Mouse (Mus musculus): ENCODE data around the gene Surf4. TPM values are rescaled to one million over a fixed set of nuclear protein-coding genes. Genes with fewer than 3 reads are reported as not detected.
A peak's percentile ranks its signal among the peaks of the same experiment; 100 is the strongest.
"Not testable (repeated sequence)": the region's sequence is repeated elsewhere in the genome, so short reads cannot be mapped to it uniquely, and the experiment has no call there.

Gene Surf4
- total and polyA plus RNA-seq, 3 experiments, result 109 to 161 (median 140) TPM

GRCm38 (mm10) chr2:26901834-26902400, 31.8 kb downstream of the Surf4 start:
- in situ Hi-C loops (cut with MboI; ENCODE audit: low pct_ligation_motif_present, low pct_unique_long_range_greater_than_20kb, low sequenced_read_pairs), result no loop called here
- dilution Hi-C loops (cut with MboI; ENCODE audit: extremely low pct_ligation_motif_present, extremely low pct_unique_long_range_greater_than_20kb, low sequenced_read_pairs), result no loop called here
- 0 out of 2 replicates have a peak, but pooled peaks have one; percentile 35 for TF ChIP-seq CHD1 (IDR thresholded peaks at IDR 0.05; ENCODE audit: low read depth, low read length)
- TF ChIP-seq SMC3 (IDR thresholded peaks at IDR 0.05; ENCODE audit: low read depth, low read length), result no peak
- H3K27me3 ChIP-seq (replicated peaks), result no peaks in the 10 kb centered on the region
- DNase-seq (ENCODE audit: extremely low read depth), result peak; percentile 50
- H3K36me3 ChIP-seq (replicated peaks in 1 of 2; ENCODE audit: control insufficient read depth in 1 of 2, insufficient read depth in 1 of 2, low read length in 1 of 2), result peaks cover 47 to 79% of the 10 kb centered on the region in 2 experiments
- no peaks in the 10 kb centered on the region for H3K9me3 ChIP-seq (replicated peaks; ENCODE audit: low read length)
- H3K9ac ChIP-seq (ENCODE audit: insufficient read depth, low read depth), result peak overlapping the region; percentile 95
- H3K4me1 ChIP-seq (ENCODE audit: control insufficient read depth in 1 of 2, insufficient read depth in 2 of 2), result peaks cover 6 to 46% of the 10 kb centered on the region in 2 experiments
- peak overlapping the region; percentile 63; the same call in 1 of the 2 replicates for H3K27ac ChIP-seq (ENCODE audit: insufficient read depth, low read depth)
- peak overlapping the region; percentile 75 to 97 (median 76) for H3K4me3 ChIP-seq (replicated peaks in 1 of 3; ENCODE audit: low read depth in 2 of 3, low read length in 2 of 3, poor library complexity in 1 of 3)
- peaks cover 34% of the 10 kb centered on the region for H3K79me2 ChIP-seq (replicated peaks; ENCODE audit: control insufficient read depth, extremely low read depth, insufficient read depth, poor library complexity, severe bottlenecking)
- H3K4me2 ChIP-seq (ENCODE audit: insufficient read depth, low read depth, poor library complexity, severe bottlenecking), result peak overlapping the region; percentile 48

- Histone ChIP-seq H3K36me3 (replicated peaks in 1 of 2; ENCODE audit: control insufficient read depth in 1 of 2, insufficient read depth in 1 of 2, low read length in 1 of 2) (peaks cover 43 to 78% of the 10 kb centered on the region in 2 experiments), H3K27ac (ENCODE audit: insufficient read depth, low read depth) (no peak overlapping the region), H3K4me2 (ENCODE audit: insufficient read depth, low read depth, poor library complexity, severe bottlenecking) (no peak overlapping the region), H3K79me2 (replicated peaks; ENCODE audit: control insufficient read depth, extremely low read depth, insufficient read depth, poor library complexity, severe bottlenecking) (peaks cover 32% of the 10 kb centered on the region), H3K4me1 (ENCODE audit: control insufficient read depth in 1 of 2, insufficient read depth in 2 of 2) (peaks cover 6 to 42% of the 10 kb centered on the region in 2 experiments), H3K27me3 (replicated peaks) (no peaks in the 10 kb centered on the region), H3K9me3 (replicated peaks; ENCODE audit: low read length) (no peaks in the 10 kb centered on the region), H3K4me3 (replicated peaks in 1 of 3; ENCODE audit: low read depth in 2 of 3, low read length in 2 of 3, poor library complexity in 1 of 3) (no peak overlapping the region), H3K9ac (ENCODE audit: insufficient read depth, low read depth) (no peak overlapping the region)
- dilution Hi-C loops (cut with MboI; ENCODE audit: extremely low pct_ligation_motif_present, extremely low pct_unique_long_range_greater_than_20kb, low sequenced_read_pairs), result no loop called here
- TF ChIP-seq HCFC1 (IDR thresholded peaks at IDR 0.05; ENCODE audit: low read depth, low read length), result no peak
- no peak for TF ChIP-seq POLR2A (IDR thresholded peaks at IDR 0.05; ENCODE audit: low read depth, low read length)
- TF ChIP-seq MAX (IDR thresholded peaks at IDR 0.05; ENCODE audit: low read length), result no peak
- no peak for DNase-seq (ENCODE audit: extremely low read depth)
- in situ Hi-C loops (cut with MboI; ENCODE audit: low pct_ligation_motif_present, low pct_unique_long_range_greater_than_20kb, low sequenced_read_pairs), result no loop called here
Observed at GRCm38 (mm10) chr2:26900731-26901130, 33.0 kb downstream of the Surf4 start.

GRCm38 (mm10) chr2:26895898-26896297, 37.8 kb downstream of the Surf4 start:
- no peak overlapping the region for H3K4me2 ChIP-seq (ENCODE audit: insufficient read depth, low read depth, poor library complexity, severe bottlenecking)
- H3K4me1 ChIP-seq (ENCODE audit: control insufficient read depth in 1 of 2, insufficient read depth in 2 of 2), result peaks cover 0 to 18% of the 10 kb centered on the region in 2 experiments; a peak in 2 of 4 replicates
- H3K27me3 ChIP-seq (replicated peaks), result no peaks in the 10 kb centered on the region
- peaks cover 15% of the 10 kb centered on the region for H3K79me2 ChIP-seq (replicated peaks; ENCODE audit: control insufficient read depth, extremely low read depth, insufficient read depth, poor library complexity, severe bottlenecking)
- H3K9ac ChIP-seq (ENCODE audit: insufficient read depth, low read depth), result no peak overlapping the region
- TF ChIP-seq MAX (IDR thresholded peaks at IDR 0.05; ENCODE audit: low read length) (no peak), USF2 (conservative IDR thresholded peaks at IDR 0.05; ENCODE audit: low read depth, low read length) (no peak), UBTF (IDR thresholded peaks at IDR 0.05; ENCODE audit: low read depth, low read length) (no peak), CTCF (conservative IDR thresholded peaks at IDR 0.05 in 1 of 2, IDR thresholded peaks at IDR 0.05 in 1 of 2; ENCODE audit: low read depth in 2 of 2, low read length in 2 of 2) (peak in 1 of 2 experiments; percentile 44; a peak in 2 of 4 replicates), USF1 (IDR thresholded peaks at IDR 0.05; ENCODE audit: low read depth, low read length) (no peak)
- H3K27ac ChIP-seq (ENCODE audit: insufficient read depth, low read depth), result no peak overlapping the region
- dilution Hi-C loops (cut with MboI; ENCODE audit: extremely low pct_ligation_motif_present, extremely low pct_unique_long_range_greater_than_20kb, low sequenced_read_pairs) (no loop called here), in situ Hi-C loops (cut with MboI; ENCODE audit: low pct_ligation_motif_present, low pct_unique_long_range_greater_than_20kb, low sequenced_read_pairs) (loop anchor here (5.0 kb wide), 1 partner anchor 244 kb away; no protein-coding TSS in a partner anchor)
- H3K4me3 ChIP-seq (replicated peaks in 1 of 3; ENCODE audit: low read depth in 2 of 3, low read length in 2 of 3, poor library complexity in 1 of 3), result no peak overlapping the region
- peaks cover 79 to 91% of the 10 kb centered on the region in 2 experiments for H3K36me3 ChIP-seq (replicated peaks in 1 of 2; ENCODE audit: control insufficient read depth in 1 of 2, insufficient read depth in 1 of 2, low read length in 1 of 2)
- no peaks in the 10 kb centered on the region for H3K9me3 ChIP-seq (replicated peaks; ENCODE audit: low read length)
- DNase-seq (ENCODE audit: extremely low read depth), result no peak

- DNase-seq (ENCODE audit: extremely low read depth); in situ Hi-C loops (cut with MboI; ENCODE audit: low pct_ligation_motif_present, low pct_unique_long_range_greater_than_20kb, low sequenced_read_pairs): not testable (repeated sequence)
Observed at GRCm38 (mm10) chr2:26886170-26886569, 47.6 kb downstream of the Surf4 start.

GRCm38 (mm10) chr2:26885541-26885940, 48.2 kb downstream of the Surf4 start:
- H3K36me3 ChIP-seq (replicated peaks in 1 of 2; ENCODE audit: control insufficient read depth in 1 of 2, insufficient read depth in 1 of 2, low read length in 1 of 2), result peaks cover 15 to 23% of the 10 kb centered on the region in 2 experiments
- H3K27ac ChIP-seq (ENCODE audit: insufficient read depth, low read depth); H3K27me3 ChIP-seq (replicated peaks); H3K4me1 ChIP-seq (ENCODE audit: control insufficient read depth in 1 of 2, insufficient read depth in 2 of 2); in situ Hi-C loops (cut with MboI; ENCODE audit: low pct_ligation_motif_present, low pct_unique_long_range_greater_than_20kb, low sequenced_read_pairs); DNase-seq (ENCODE audit: extremely low read depth); H3K4me2 ChIP-seq (ENCODE audit: insufficient read depth, low read depth, poor library complexity, severe bottlenecking); H3K79me2 ChIP-seq (replicated peaks; ENCODE audit: control insufficient read depth, extremely low read depth, insufficient read depth, poor library complexity, severe bottlenecking); H3K9ac ChIP-seq (ENCODE audit: insufficient read depth, low read depth); dilution Hi-C loops (cut with MboI; ENCODE audit: extremely low pct_ligation_motif_present, extremely low pct_unique_long_range_greater_than_20kb, low sequenced_read_pairs); H3K4me3 ChIP-seq (replicated peaks in 1 of 3; ENCODE audit: low read depth in 2 of 3, low read length in 2 of 3, poor library complexity in 1 of 3); H3K9me3 ChIP-seq (replicated peaks; ENCODE audit: low read length): not testable (repeated sequence)

More at GRCm38 (mm10) chr2:26886170-26886569, 47.6 kb downstream of the Surf4 start:
- H3K4me3 ChIP-seq (replicated peaks in 1 of 3; ENCODE audit: low read depth in 2 of 3, low read length in 2 of 3, poor library complexity in 1 of 3); H3K4me2 ChIP-seq (ENCODE audit: insufficient read depth, low read depth, poor library complexity, severe bottlenecking); H3K27ac ChIP-seq (ENCODE audit: insufficient read depth, low read depth); H3K79me2 ChIP-seq (replicated peaks; ENCODE audit: control insufficient read depth, extremely low read depth, insufficient read depth, poor library complexity, severe bottlenecking); H3K27me3 ChIP-seq (replicated peaks); H3K4me1 ChIP-seq (ENCODE audit: control insufficient read depth in 1 of 2, insufficient read depth in 2 of 2); H3K9me3 ChIP-seq (replicated peaks; ENCODE audit: low read length); dilution Hi-C loops (cut with MboI; ENCODE audit: extremely low pct_ligation_motif_present, extremely low pct_unique_long_range_greater_than_20kb, low sequenced_read_pairs); H3K9ac ChIP-seq (ENCODE audit: insufficient read depth, low read depth): not testable (repeated sequence)
- peaks cover 21 to 29% of the 10 kb centered on the region in 2 experiments for H3K36me3 ChIP-seq (replicated peaks in 1 of 2; ENCODE audit: control insufficient read depth in 1 of 2, insufficient read depth in 1 of 2, low read length in 1 of 2)

All from CH12.LX (cell line).